Mouse (Mus musculus) midbrain, embryonic 16.5 days (tissue): ENCODE results near the gene Elob. TPM values are rescaled to one million over a fixed set of nuclear protein-coding genes. Genes with fewer than 3 reads are reported as not detected.

Experiments
- ATAC-seq: fragments of 200-750 bp; cut with Nextera tagmentation; 2 replicates; pipeline ENCODE4 v1.8.0; 2017; ENCODE audit warnings: moderate TSS enrichment
- H3K27ac ChIP-seq: fragments of 300-500 bp; sonication (generic); 2 replicates; pipeline ENCODE4 v1.5.1; 2014; ENCODE audit warnings: mild to moderate bottlenecking, low read length, mixed read lengths
- H3K27me3 ChIP-seq: fragments of 300-500 bp; sonication (generic); 2 replicates; pipeline ENCODE4 v1.6.1; 2014; ENCODE audit warnings: low read depth, low read length, mixed read lengths; ENCODE audit not compliant: control insufficient read depth, insufficient read depth
- H3K36me3 ChIP-seq: fragments of 300-500 bp; sonication (generic); 2 replicates; pipeline ENCODE4 v1.6.1; 2014; ENCODE audit warnings: mild to moderate bottlenecking, low read length, moderate library complexity, mixed read lengths; ENCODE audit not compliant: control insufficient read depth, insufficient read depth
- H3K4me1 ChIP-seq: fragments of 300-500 bp; sonication (generic); 2 replicates; pipeline ENCODE4 v1.6.1; 2014; ENCODE audit warnings: mild to moderate bottlenecking, low read length, mixed read lengths; ENCODE audit not compliant: control insufficient read depth, insufficient read depth
- H3K4me2 ChIP-seq: fragments of 300-500 bp; sonication (generic); 2 replicates; pipeline ENCODE4 v1.6.1; 2014; ENCODE audit warnings: mild to moderate bottlenecking, low read length, mixed read lengths
- H3K4me3 ChIP-seq: fragments of 300-500 bp; sonication (generic); 2 replicates; pipeline ENCODE4 v1.5.1; 2014; ENCODE audit warnings: low read depth, mild to moderate bottlenecking, low read length, moderate library complexity, mixed read lengths
- H3K9ac ChIP-seq: fragments of 300-500 bp; sonication (generic); 2 replicates; pipeline ENCODE4 v1.6.1; 2014; ENCODE audit warnings: low read depth, low read length, mixed read lengths
- H3K9me3 ChIP-seq: fragments of 300-500 bp; sonication (generic); replicated peaks from 2 replicates; pipeline ENCODE4 v1.6.1; 2014; ENCODE audit warnings: mild to moderate bottlenecking, low read length, mixed read lengths; ENCODE audit not compliant: control insufficient read depth, poor library complexity, severe bottlenecking
- WGBS: fragments of 180-500 bp; shearing (Covaris S2); extraction: QIAGEN DNeasy Blood & Tissue Kit; methylation state at CpG from one replicate; pipeline ENCODE4 v1.1.7; 2014; 5-methylcytosine and 5-hydroxymethylcytosine counted together
- polyA plus RNA-seq: library from polyadenylated mRNA; unstranded; fragments of >200 nt; fragmentation: Nextera tagmentation; extraction: Ambion mirVana; gene quantifications from 2 replicates; pipeline ENCODE4 v1.2.1, GENCODE M21; 2015

Gene Elob
- polyA plus RNA-seq, 1 experiment from 2014 or later = 1,162 TPM

DNA sequence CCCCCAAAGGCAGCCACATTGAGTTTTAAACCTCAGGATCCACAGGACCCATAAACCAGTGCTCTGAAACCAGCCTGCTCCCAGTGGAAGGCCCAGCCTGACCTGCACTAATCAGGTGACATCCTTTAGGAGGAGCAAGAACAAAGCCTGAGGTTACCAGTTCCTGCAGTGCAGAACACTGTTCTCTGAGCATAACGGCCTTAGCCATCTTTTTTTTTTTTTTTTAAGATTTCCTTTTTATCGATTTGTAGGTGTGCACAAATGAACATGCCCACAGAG lies 37.9 kb downstream of the Elob start:
- Histone ChIP-seq H3K36me3 (no peaks in the 10 kb centered on the region), H3K9ac (peak overlapping the region; percentile 94), H3K27me3 (no peaks in the 10 kb centered on the region), H3K4me1 (peaks cover 23% of the 10 kb centered on the region), H3K4me2 (peak overlapping the region; percentile 78), H3K9me3 (no peaks in the 10 kb centered on the region), H3K4me3 (peak overlapping the region; percentile 52), H3K27ac (peak overlapping the region; percentile 98)
- 38% methylated on average over 2 of the region's 2 CpGs for WGBS
- no peak for ATAC-seq

GRCm38 (mm10) chr17:23790269-23791078 lies 38.5 kb downstream of the Elob start, which contains the start of gene Srrm2:
Gene Srrm2, plus strand, starts transcription at chr17:23790532.
- H3K9ac ChIP-seq = peak within 1 kb of the TSS; percentile 94

DNA sequence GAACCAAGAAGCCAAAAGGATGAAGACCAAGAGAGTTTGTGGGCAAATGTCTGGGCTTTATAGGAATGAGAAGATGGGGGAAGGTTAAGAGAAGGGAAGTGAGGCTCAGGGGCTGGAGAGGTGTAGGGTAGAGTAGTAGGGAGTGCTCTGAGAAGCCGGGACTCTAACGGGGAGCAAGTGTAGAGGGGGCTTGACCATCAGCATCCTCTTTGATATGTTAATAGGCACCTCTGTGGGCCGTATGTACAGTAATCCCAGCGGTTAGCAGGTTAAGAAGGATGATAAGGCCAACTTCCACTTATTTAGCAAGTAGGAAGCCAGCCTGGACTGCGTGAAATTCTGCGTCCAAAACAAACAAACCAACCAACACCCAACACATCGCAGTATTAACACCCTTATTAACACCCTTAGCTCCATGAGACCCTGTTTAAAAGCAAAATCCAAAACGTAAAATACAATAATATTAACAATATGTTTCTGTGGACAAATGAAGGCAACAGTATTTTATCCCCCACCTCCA lies 39.1 kb downstream of the Elob start:
- peaks cover 29% of the 10 kb centered on the region for H3K4me1 ChIP-seq
- ATAC-seq = no peak
- 6% methylated on average over 8 of the region's 8 CpGs for WGBS
- H3K4me2 ChIP-seq = peak overlapping the region; percentile 78
- H3K27me3 ChIP-seq = no peaks in the 10 kb centered on the region
- H3K9me3 ChIP-seq = no peaks in the 10 kb centered on the region
- H3K36me3 ChIP-seq = no peaks in the 10 kb centered on the region
- H3K27ac ChIP-seq = peak overlapping the region; percentile 98
- H3K9ac ChIP-seq = peak overlapping the region; percentile 94
- peak overlapping the region; percentile 52 for H3K4me3 ChIP-seq

More at GRCm38 (mm10) chr17:23790269-23791078, 38.5 kb downstream of the Elob start, which contains the start of gene Srrm2:
- no peaks in the 10 kb centered on the region for H3K9me3 ChIP-seq
- peak; percentile 5; the same call in 1 of the 2 replicates for ATAC-seq
- H3K27ac ChIP-seq = peak within 1 kb of the TSS; percentile 98
- H3K36me3 ChIP-seq = no peaks in the 10 kb centered on the region
- 2% methylated on average over 29 of the region's 29 CpGs for WGBS
- H3K4me2 ChIP-seq = peak within 1 kb of the TSS; percentile 78
- peak within 1 kb of the TSS; percentile 52 for H3K4me3 ChIP-seq
- H3K4me1 ChIP-seq = peaks cover 23% of the 10 kb centered on the region
- H3K27me3 ChIP-seq = no peaks in the 10 kb centered on the region

- ATAC-seq = no peak
- Histone ChIP-seq H3K9ac (no peak overlapping the region), H3K4me3 (no peak overlapping the region), H3K36me3 (no peaks in the 10 kb centered on the region), H3K27ac (no peak overlapping the region), H3K9me3 (no peaks in the 10 kb centered on the region), H3K4me1 (peaks cover 29% of the 10 kb centered on the region), H3K27me3 (no peaks in the 10 kb centered on the region), H3K4me2 (no peak overlapping the region)
- WGBS = 92% methylated on average over 4 of the region's 4 CpGs
These were observed 40.0 kb downstream of the Elob start for GRCm38 (mm10) chr17:23788973-23789372.

DNA sequence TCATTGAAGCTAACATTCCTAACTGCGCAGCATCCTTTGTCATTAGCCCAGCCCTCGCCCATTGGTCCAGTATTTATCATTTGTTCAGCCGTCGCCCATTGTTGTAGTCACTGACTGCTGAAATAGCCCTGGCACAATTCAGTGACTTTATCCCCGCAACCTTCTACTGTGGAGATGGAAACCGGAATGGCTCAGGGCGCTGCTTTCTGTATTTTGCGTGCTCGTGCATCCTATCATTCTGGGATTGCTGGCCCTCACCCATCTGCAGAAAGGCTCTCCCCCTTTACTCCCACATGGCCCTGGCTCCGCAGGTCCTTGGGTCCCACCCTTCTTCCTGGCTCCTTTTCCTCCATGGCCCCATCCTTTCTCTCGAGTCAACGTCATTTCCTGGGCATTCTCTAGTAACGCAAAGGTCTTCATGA lies 42.4 kb downstream of the Elob start:
- Histone ChIP-seq H3K9ac (peak overlapping the region; percentile 67), H3K27ac (peak overlapping the region; percentile 97), H3K9me3 (no peaks in the 10 kb centered on the region), H3K4me1 (peaks cover 25% of the 10 kb centered on the region), H3K4me2 (peak overlapping the region; percentile 75), H3K27me3 (no peaks in the 10 kb centered on the region), H3K4me3 (peak overlapping the region; percentile 76), H3K36me3 (no peaks in the 10 kb centered on the region)
- WGBS = 10% methylated on average over 13 of the region's 13 CpGs
- peak; percentile 67 for ATAC-seq

GRCm38 (mm10) chr17:23785561-23786471 lies 43.1 kb downstream of the Elob start, which contains the start of gene Flywch2:
Gene Flywch2, minus strand, starts transcription at chr17:23786081.
- Histone ChIP-seq H3K4me2 (peak within 1 kb of the TSS; percentile 75), H3K27ac (peak within 1 kb of the TSS; percentile 97), H3K4me3 (peak within 1 kb of the TSS; percentile 76), H3K27me3 (no peaks in the 10 kb centered on the region), H3K9ac (peak within 1 kb of the TSS; percentile 93), H3K36me3 (no peaks in the 10 kb centered on the region), H3K9me3 (no peaks in the 10 kb centered on the region), H3K4me1 (peaks cover 19% of the 10 kb centered on the region)
- ATAC-seq = peak; percentile 93
- WGBS = 4% methylated on average over 37 of the region's 43 CpGs

- H3K4me1 ChIP-seq = peaks cover 9% of the 10 kb centered on the region
- H3K4me2 ChIP-seq = no peak overlapping the region
- no peak for ATAC-seq
- no peaks in the 10 kb centered on the region for H3K9me3 ChIP-seq
- peaks cover 8% of the 10 kb centered on the region for H3K36me3 ChIP-seq
- no peak overlapping the region for H3K4me3 ChIP-seq
- no peak overlapping the region for H3K9ac ChIP-seq
- no peaks in the 10 kb centered on the region for H3K27me3 ChIP-seq
- no peak overlapping the region for H3K27ac ChIP-seq
These were observed 45.6 kb downstream of the Elob start for GRCm38 (mm10) chr17:23783352-23783751.

- H3K27me3 ChIP-seq = no peaks in the 10 kb centered on the region
- no peaks in the 10 kb centered on the region for H3K9me3 ChIP-seq
- no peak overlapping the region for H3K9ac ChIP-seq
- peaks cover 8% of the 10 kb centered on the region for H3K36me3 ChIP-seq
- 66% methylated on average over 2 of the region's 2 CpGs for WGBS
- no peaks in the 10 kb centered on the region for H3K4me1 ChIP-seq
- H3K27ac ChIP-seq = no peak overlapping the region
- H3K4me3 ChIP-seq = no peak overlapping the region
- ATAC-seq = no peak
- H3K4me2 ChIP-seq = no peak overlapping the region
These were observed 50.5 kb downstream of the Elob start for GRCm38 (mm10) chr17:23778447-23778846.
